In genomic region chr14:31473297-31473696, GRCm38 (mm10) we compare ENCODE assay signal across 28 mouse cellular contexts. TPM values are rescaled to one million over a fixed set of nuclear protein-coding genes. Genes with fewer than 3 reads are reported as not detected.
DNase-seq lines count a peak whose midpoint lies in the region; ATAC-seq and TF ChIP-seq lines count a peak whose summit lies in the region.
"Had no signal": no experiment of that assay in that cellular context is flagged by ENCODE, and none has a peak within 500 bp of the region (broad histone marks: within the 10 kb centered on the region; RNA-seq: fewer than 3 reads in every experiment).

No protein-coding gene starts in this region.

- no peaks in the 10 kb centered on the region for H3K9me3 ChIP-seq in hindbrain, postnatal 0 days (ENCODE audit: low read length)
- H3K9me3 ChIP-seq in hindbrain, embryonic 16.5 days (ENCODE audit: control insufficient read depth, low read length): no peaks in the 10 kb centered on the region
- no peaks in the 10 kb centered on the region for H3K9me3 ChIP-seq in liver, embryonic 14.5 days (ENCODE audit: control insufficient read depth, low read length)
- no peaks in the 10 kb centered on the region for H3K9me3 ChIP-seq in E14TG2a.4 (ENCODE audit: low read length)
- H3K9me3 ChIP-seq: liver, embryonic 15.5 days had no signal

- no peak overlapping the region for H3K27ac ChIP-seq in hindbrain, postnatal 0 days
- no peak overlapping the region for H3K27ac ChIP-seq in hindbrain, embryonic 16.5 days (ENCODE audit: low read depth, low read length)
- no peak overlapping the region for H3K27ac ChIP-seq in liver, embryonic 14.5 days
- H3K27ac ChIP-seq: hindbrain, embryonic 14.5 days; liver, embryonic 15.5 days had no signal

- no peaks in the 10 kb centered on the region for H3K4me1 ChIP-seq in hindbrain, postnatal 0 days (ENCODE audit: insufficient read depth, low read length)
- no peaks in the 10 kb centered on the region for H3K4me1 ChIP-seq in hindbrain, embryonic 16.5 days (ENCODE audit: control insufficient read depth, insufficient read depth, low read depth, low read length)
- H3K4me1 ChIP-seq in liver, embryonic 14.5 days (replicated peaks; ENCODE audit: control insufficient read depth in 2 of 2, insufficient read depth in 2 of 2, low read length in 1 of 2): no peaks in the 10 kb centered on the region
- H3K4me1 ChIP-seq in E14TG2a.4 (replicated peaks; ENCODE audit: low read depth, low read length): no peaks in the 10 kb centered on the region; the same call in 1 of the 2 replicates
- H3K4me1 ChIP-seq: liver, embryonic 15.5 days had no signal

- H3K4me2 ChIP-seq in hindbrain, postnatal 0 days (ENCODE audit: low read depth, low read length): no peak overlapping the region
- H3K4me2 ChIP-seq in hindbrain, embryonic 16.5 days (ENCODE audit: low read length): no peak overlapping the region
- H3K4me2 ChIP-seq in liver, embryonic 14.5 days (ENCODE audit: low read depth): no peak overlapping the region
- H3K4me2 ChIP-seq: heart, embryonic 11.5 days; hindbrain, embryonic 14.5 days; liver, embryonic 15.5 days had no signal

- no peak for TF ChIP-seq EP300 in liver, embryonic 14.5 days (IDR thresholded peaks at IDR 0.05; ENCODE audit: low read depth)

- DNase-seq in hindbrain, postnatal 0 days (ENCODE audit: low spot score): no peak
- no peak for DNase-seq in liver, embryonic 14.5 days (ENCODE audit: low read depth in 3 of 3, low spot score in 3 of 3)
- no peak for DNase-seq in liver
- peak; percentile 12 for DNase-seq in A20 (ENCODE audit: low read depth, low spot score)
- no peak for DNase-seq in urinary bladder, adult 18-20 months (ENCODE audit: low spot score in 2 of 2)
- DNase-seq: adrenal gland, adult 2 months; adrenal gland, postnatal 36 days; cerebellum, adult 2 months; cerebellum, postnatal 14 days; gastrocnemius, postnatal 25 days; heart, adult 11 months; kidney, adult 9 months; kidney, postnatal 36 days; left cerebral cortex, postnatal 4 days; lung, postnatal 14 days; midbrain, embryonic 14.5 days; right cerebral cortex, adult 18-20 months; spleen, adult 18-20 months; thymus, adult 18-20 months; thymus, postnatal 25 days had no signal

- peak; percentile 25; the same call in 1 of the 2 replicates for TF ChIP-seq CTCF in hindbrain, postnatal 0 days (IDR thresholded peaks at IDR 0.05; ENCODE audit: low read depth)
- TF ChIP-seq CTCF in liver, embryonic 14.5 days (IDR thresholded peaks at IDR 0.05; ENCODE audit: low read depth): peak; percentile 33; the same call in 1 of the 2 replicates
- peak; percentile 28 for TF ChIP-seq CTCF in E14TG2a.4 (conservative IDR thresholded peaks at IDR 0.05; ENCODE audit: low read length)

- ATAC-seq in hindbrain, postnatal 0 days: no peak
- no peak for ATAC-seq in hindbrain, embryonic 16.5 days
- no peak for ATAC-seq in liver, embryonic 14.5 days (ENCODE audit: insufficient read depth)
- ATAC-seq: activated CD4-positive, CD25-positive, alpha-beta regulatory T cell, adult 4 months; forebrain, embryonic 16.5 days had no signal

- WGBS in hindbrain, postnatal 0 days: 75% methylated on average over 2 of the region's 2 CpGs
- WGBS in hindbrain, embryonic 16.5 days: 88% methylated on average over 2 of the region's 2 CpGs
- WGBS in liver, embryonic 14.5 days (ENCODE audit: insufficient replicate concordance): 60% methylated on average over 2 of the region's 2 CpGs

- 0 out of 2 replicates have a peak, but pooled peaks cover 2% of the 10 kb centered on the region for H3K36me3 ChIP-seq in hindbrain, postnatal 0 days (ENCODE audit: insufficient read depth, low read length)
- no peaks in the 10 kb centered on the region for H3K36me3 ChIP-seq in hindbrain, embryonic 16.5 days (ENCODE audit: control insufficient read depth, insufficient read depth, low read length)
- no peaks in the 10 kb centered on the region for H3K36me3 ChIP-seq in liver, embryonic 14.5 days (replicated peaks; ENCODE audit: control insufficient read depth, insufficient read depth, low read depth)
- peaks cover 4% of the 10 kb centered on the region for H3K36me3 ChIP-seq in E14TG2a.4 (ENCODE audit: insufficient read depth, low read length)

- no peak overlapping the region for H3K9ac ChIP-seq in hindbrain, postnatal 0 days (replicated peaks; ENCODE audit: low read length)
- H3K9ac ChIP-seq in hindbrain, embryonic 16.5 days (ENCODE audit: low read depth, low read length): no peak overlapping the region
- H3K9ac ChIP-seq in liver, embryonic 14.5 days (replicated peaks): no peak overlapping the region
- H3K9ac ChIP-seq: hindbrain, embryonic 14.5 days; liver, embryonic 15.5 days had no signal

- no peak overlapping the region for H3K4me3 ChIP-seq in hindbrain, postnatal 0 days (ENCODE audit: low read length)
- H3K4me3 ChIP-seq in hindbrain, embryonic 16.5 days (ENCODE audit: low read length): no peak overlapping the region
- H3K4me3 ChIP-seq in liver, embryonic 14.5 days (ENCODE audit: insufficient read depth in 1 of 2, low read depth in 2 of 2, low read length in 2 of 2): no peak overlapping the region
- H3K4me3 ChIP-seq in E14TG2a.4 (replicated peaks; ENCODE audit: low read length): no peak overlapping the region
- H3K4me3 ChIP-seq: erythroblast, embryonic 14.5 days; liver, embryonic 15.5 days had no signal

- H3K27me3 ChIP-seq in hindbrain, postnatal 0 days (ENCODE audit: insufficient read depth, low read length): no peaks in the 10 kb centered on the region
- no peaks in the 10 kb centered on the region for H3K27me3 ChIP-seq in hindbrain, embryonic 16.5 days (replicated peaks; ENCODE audit: control insufficient read depth, insufficient read depth, low read length)
- no peaks in the 10 kb centered on the region for H3K27me3 ChIP-seq in liver, embryonic 14.5 days (ENCODE audit: control insufficient read depth, insufficient read depth, low read length)
- no peaks in the 10 kb centered on the region for H3K27me3 ChIP-seq in E14TG2a.4 (ENCODE audit: insufficient read depth, low read length)
- H3K27me3 ChIP-seq: liver, embryonic 15.5 days had no signal

RNA-seq across cellular contexts. Expression of gene Eaf1, which starts 20.9 kb away (rescaled TPM):
- 8.6 and 11.7 TPM in 2 replicates for total RNA-seq in hindbrain, postnatal 0 days (2014; rRNA removed)
- polyA plus RNA-seq in hindbrain, postnatal 0 days (2015; fragmentation: Nextera tagmentation; extraction: Ambion mirVana): 6.3 and 6.4 TPM in 2 replicates
- 7.4 and 7.9 TPM in 2 replicates for polyA plus RNA-seq in hindbrain, embryonic 16.5 days (2015; fragmentation: Nextera tagmentation; extraction: Ambion mirVana)
- 23.0 and 30.3 TPM in 2 replicates for polyA plus RNA-seq in liver, embryonic 14.5 days (2012; rRNA removed)
- 20.9 and 23.1 TPM in 2 replicates for polyA plus RNA-seq in liver, embryonic 14.5 days (2014; fragmentation: Nextera tagmentation; extraction: Ambion mirVana)

RNA-seq across cellular contexts. Expression of gene Mettl6, which starts 21.5 kb away (rescaled TPM):
- 14.8 and 14.9 TPM in 2 replicates for total RNA-seq in hindbrain, postnatal 0 days (2014; rRNA removed)
- 32.7 and 36.8 TPM in 2 replicates for polyA plus RNA-seq in hindbrain, postnatal 0 days (2015; fragmentation: Nextera tagmentation; extraction: Ambion mirVana)
- 36.9 and 38.5 TPM in 2 replicates for polyA plus RNA-seq in hindbrain, embryonic 16.5 days (2015; fragmentation: Nextera tagmentation; extraction: Ambion mirVana)
- 5.4 and 9.6 TPM in 2 replicates for polyA plus RNA-seq in liver, embryonic 14.5 days (2012; rRNA removed)
- polyA plus RNA-seq in liver, embryonic 14.5 days (2014; fragmentation: Nextera tagmentation; extraction: Ambion mirVana): 28.9 and 30.5 TPM in 2 replicates

RNA-seq across cellular contexts. Expression of gene Sh3bp5, which starts 37.4 kb away (rescaled TPM):
- 41.6 and 53.9 TPM in 2 replicates for total RNA-seq in hindbrain, postnatal 0 days (2014; rRNA removed)
- 127 and 149 TPM in 2 replicates for polyA plus RNA-seq in hindbrain, postnatal 0 days (2015; fragmentation: Nextera tagmentation; extraction: Ambion mirVana)
- polyA plus RNA-seq in hindbrain, embryonic 16.5 days (2015; fragmentation: Nextera tagmentation; extraction: Ambion mirVana): 152 and 155 TPM in 2 replicates
- 9.8 and 14.7 TPM in 2 replicates for polyA plus RNA-seq in liver, embryonic 14.5 days (2012; rRNA removed)
- polyA plus RNA-seq in liver, embryonic 14.5 days (2014; fragmentation: Nextera tagmentation; extraction: Ambion mirVana): 6.4 and 6.9 TPM in 2 replicates
